Mouse (Mus musculus): Measurements from ENCODE around the gene 4930415O20Rik.

DNA sequence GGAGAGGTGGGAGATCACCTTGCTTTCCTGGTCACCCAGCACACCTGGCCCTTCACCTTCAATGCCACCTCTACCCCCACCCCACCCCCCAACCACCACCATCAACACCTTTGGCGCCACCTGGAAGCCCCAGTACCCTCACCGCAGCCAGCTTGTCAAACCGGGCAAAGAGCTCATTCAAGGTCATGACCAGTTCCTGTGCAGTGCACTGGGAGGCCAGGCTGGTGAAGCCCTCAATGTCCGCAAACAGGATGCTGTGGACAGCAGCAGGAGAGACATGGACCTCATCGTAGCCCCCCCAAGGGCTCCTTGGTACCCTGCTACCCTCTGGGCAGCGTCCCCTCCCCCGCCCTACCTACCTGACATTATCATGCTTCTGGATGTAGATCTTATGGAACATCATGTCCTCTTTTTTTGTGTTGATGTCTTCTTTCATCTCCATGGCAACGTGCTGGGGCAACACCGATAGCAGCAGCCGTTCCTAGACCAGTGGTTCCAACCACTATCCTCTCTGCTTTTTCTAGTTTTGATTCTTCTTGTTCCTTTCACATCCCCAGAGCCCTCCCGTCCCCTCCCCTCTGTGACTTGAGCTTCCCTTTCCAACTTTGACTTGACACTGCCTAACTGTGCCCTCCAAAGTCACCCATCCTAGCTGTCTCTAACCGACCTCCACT, 29.4 kb downstream of the 4930415O20Rik start:
- TF ChIP-seq CTCF (IDR thresholded peaks at IDR 0.05; ENCODE audit: low read depth, low read length) (no peak), POLR2A (IDR thresholded peaks at IDR 0.05; ENCODE audit: borderline replicate concordance, low read depth, low read length) (no peak)
